Mouse (Mus musculus): ENCODE data around the gene Col6a3.

The Col6a3 gene

DNA sequence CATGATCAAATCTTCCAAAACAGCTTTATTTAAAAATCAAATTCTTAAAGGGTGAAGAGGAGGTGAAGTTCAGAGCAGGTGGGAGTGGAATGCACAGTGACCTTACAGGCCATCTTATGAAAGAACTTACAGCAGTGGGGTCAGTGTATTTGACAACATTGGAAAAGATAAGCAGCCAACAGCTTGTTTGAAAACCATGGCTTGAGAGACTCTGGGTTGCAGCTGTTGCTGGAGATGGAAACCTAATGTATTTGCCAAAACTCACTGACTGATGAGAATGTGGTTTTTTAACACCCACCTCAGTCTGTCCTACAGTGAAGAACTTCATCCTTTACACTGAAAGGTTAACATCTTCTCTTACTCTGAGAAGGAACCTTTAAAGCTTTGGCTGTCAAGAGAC, 120.4 kb downstream of the Col6a3 start:
- no peak for DNase-seq (ENCODE audit: low spot score)

DNA sequence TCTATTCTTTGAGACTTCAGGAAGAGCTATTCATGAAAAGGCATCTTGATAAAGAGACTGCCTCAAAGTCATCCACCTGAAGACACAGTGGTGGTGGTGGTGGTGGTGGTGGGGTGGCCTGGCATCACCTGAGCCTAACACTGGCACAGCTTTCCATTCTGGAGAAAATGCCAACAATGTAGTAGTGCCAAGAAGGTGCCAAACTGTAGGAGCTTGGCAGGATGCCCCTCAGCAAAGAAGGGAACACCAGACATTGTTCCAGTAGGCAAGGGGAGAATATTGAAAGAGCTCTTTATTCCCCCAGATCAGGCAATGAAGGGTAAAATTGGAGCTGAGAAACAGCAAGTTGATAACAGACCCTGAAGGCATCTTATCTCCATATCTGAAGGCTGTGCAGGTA, 121.8 kb downstream of the Col6a3 start:
- DNase-seq (ENCODE audit: low spot score) = no peak

DNA sequence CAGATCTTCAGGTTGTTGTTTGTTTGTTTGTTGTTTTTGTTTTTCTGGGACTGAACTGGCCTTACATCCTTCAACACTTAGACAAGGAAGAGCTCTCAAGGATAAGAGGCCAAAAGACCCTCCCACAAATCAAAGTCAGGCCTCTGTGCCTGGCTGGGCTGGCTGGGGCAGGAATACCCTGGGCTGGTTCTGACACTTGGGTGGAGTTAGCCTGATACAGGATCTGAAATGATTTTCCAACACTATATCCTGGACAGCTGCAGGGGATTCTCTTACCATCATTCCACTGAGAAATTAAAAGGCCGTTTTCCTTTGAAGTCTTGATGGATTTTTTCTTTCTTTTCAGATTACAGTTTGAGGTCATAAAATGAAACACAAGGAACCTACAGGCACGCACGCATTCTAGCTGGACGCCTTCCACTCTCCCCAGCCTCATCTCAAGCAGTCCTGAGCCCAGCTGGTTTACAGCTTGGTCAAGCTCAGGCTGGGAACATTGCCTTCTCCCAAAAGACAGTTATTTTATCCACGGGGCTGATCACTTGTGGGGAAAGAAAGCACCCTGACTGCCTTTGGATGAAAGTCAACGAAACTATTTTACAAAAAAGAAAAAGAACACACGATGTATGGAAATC, 123.0 kb downstream of the Col6a3 start:
- no peak for DNase-seq (ENCODE audit: low spot score)

DNA sequence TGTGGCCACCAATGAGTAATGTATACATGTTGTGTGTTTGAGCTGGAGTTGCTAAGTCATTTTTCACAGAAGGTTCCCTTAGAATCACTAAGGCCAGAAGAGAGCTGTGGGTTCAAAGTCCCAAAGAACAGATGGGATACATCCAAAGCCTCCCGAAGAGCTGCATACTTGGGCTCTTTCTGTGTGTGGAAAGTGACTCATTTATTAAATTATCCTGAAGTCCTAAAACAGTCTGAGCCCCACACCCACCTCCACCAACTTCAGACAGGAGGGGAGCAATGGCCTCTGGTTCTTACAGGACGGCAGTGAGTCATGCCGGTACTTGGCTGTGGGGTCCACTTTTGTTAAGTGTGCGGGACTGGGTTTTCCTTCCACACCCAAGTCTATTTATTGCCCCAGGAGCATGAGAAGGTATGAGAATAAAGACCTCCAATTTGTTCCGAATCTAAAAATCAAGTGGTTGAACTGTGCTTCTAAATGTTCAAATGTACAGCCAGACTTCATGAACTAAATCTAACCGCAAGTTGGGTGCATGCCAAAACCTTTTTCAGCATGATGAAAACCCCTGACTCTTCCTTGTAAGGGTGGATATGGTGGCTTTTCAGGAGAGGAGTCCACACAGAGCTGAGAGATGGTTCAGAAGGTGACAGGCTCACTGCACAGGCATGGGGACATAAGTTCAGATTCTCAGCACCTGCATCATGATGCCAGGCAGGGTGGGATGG, 124.8 kb downstream of the Col6a3 start:
- no peak for DNase-seq (ENCODE audit: low spot score)

DNA sequence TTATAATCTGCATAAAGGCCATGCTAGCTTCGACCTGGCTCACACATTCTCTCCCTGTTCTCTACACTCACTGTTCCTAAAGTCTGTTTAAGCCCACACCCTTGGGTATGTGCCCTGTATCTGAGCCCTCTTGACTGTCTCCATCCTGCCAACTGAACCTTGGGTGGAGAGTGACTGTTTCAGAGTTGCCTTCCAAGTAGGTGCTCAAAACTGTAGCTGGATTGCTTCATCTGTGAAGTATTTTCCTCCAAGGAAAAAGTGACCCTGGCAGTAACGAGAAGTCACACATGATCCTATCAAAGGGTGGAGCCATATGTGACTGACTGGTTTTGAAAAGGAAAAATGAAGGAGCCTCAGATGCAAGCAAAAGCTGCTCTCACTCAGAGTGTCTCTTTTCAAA, 127.5 kb downstream of the Col6a3 start:
- no peak for DNase-seq (ENCODE audit: low spot score)
